Mouse (Mus musculus): ENCODE measurements around the gene Chd2. TPM values are rescaled to one million over a fixed set of nuclear protein-coding genes. Genes with fewer than 3 reads are reported as not detected.
A peak's percentile ranks its signal among the peaks of the same experiment; 100 is the strongest.

Gene Chd2
- total RNA-seq, 4 experiments from 2014 or later = 42.5 to 70.6 (median 55.4) TPM

- DNase-seq (ENCODE audit: low spot score in 2 of 2) = peak in 1 of 2 experiments; percentile 17
Measured at GRCm38 (mm10) chr7:73377307-73377706, 164.3 kb downstream of the Chd2 start.

Other genes starting within 250 kb of the Chd2 start
- 10 to 100 TPM; 49.5 to 64.5 (median 55.7) TPM for gene Rgma, start 166.3 kb downstream of the Chd2 start, total RNA-seq (2022)
- gene Fam174b, start 198.5 kb upstream of the Chd2 start, total RNA-seq (2022) = 10 to 100 TPM; 28.0 to 32.7 (median 28.7) TPM